Mouse (Mus musculus) mouse trophoblast stem cell (cell line): ENCODE data around the gene Afdn.
"Not testable (repeated sequence)": the region's sequence is repeated elsewhere in the genome, so short reads cannot be mapped to it uniquely, and the experiment has no call there.

Experiments used
- in situ Hi-C, 2 experiments: fragments of 300-500 bp; cut with MseI, MboI; formaldehyde crosslinking; loops; 2 replicates in 1 of 2; 3 replicates in 1 of 2; pipeline ENCODE4 v1.15.1; 2025

Afdn gene

DNA sequence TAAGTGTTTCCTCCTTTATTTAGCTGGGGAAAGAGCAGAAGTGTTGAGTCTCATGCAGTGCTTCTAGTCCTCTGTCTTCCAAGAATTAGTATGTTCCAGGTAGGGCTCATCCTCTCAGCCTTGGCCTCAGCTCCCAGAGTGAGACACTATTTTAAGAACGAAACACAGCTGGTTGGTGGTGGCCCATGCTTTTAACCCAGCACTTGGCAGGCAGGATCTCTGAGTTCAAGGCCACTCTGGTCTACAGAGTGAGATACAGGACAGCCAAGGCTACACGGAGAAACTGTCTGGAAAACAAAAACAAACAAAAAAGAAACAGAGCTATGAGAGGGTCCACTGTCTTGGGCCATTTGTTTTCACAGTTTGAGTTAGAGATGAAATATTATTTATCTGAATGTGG is 17.3 kb downstream of the Afdn start:
- in situ Hi-C loops = no loop called here

- in situ Hi-C loops = no loop called here
Measured at GRCm38 (mm10) chr17:13778865-13779264, 18.5 kb downstream of the Afdn start.

DNA sequence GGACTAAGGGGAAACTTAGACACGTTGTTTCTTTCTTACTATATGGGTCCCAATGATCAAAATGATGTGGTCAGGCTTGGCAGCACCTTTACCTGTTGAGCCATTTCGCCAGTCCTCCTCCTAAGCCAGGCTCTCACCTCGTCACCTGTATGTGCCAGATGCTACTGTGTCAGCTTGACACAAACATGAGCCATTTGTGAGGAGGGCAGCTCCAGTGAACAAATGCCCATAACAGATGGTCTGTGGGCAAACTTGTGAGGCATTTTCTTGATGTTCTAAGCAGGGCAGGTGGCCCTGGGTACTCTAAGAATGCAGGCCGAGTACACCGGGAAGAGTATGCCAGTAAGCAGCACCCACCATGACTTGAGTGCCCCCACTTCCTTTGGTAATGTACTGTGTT is 21.6 kb downstream of the Afdn start:
- in situ Hi-C loops = no loop called here

DNA sequence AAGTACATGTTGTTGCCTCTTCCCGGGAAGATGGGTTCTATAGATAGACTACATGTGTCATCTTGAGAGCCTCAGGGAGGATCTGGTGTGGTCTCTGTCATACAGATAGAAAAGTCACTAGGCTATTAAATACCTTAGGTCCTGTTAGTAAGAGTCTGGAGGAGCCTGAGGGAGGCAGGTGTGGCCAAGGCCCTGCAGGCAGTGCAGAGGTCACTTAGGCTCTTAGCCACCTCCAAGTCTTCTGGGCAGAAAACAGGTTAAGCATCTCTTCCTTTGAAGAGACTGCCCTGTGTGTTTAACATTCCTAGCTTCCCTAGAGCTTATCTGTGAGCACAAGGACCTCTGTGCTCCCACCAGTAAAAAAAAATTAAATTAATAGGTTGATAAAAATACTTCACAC is 23.1 kb downstream of the Afdn start:
- in situ Hi-C loops = no loop called here

DNA sequence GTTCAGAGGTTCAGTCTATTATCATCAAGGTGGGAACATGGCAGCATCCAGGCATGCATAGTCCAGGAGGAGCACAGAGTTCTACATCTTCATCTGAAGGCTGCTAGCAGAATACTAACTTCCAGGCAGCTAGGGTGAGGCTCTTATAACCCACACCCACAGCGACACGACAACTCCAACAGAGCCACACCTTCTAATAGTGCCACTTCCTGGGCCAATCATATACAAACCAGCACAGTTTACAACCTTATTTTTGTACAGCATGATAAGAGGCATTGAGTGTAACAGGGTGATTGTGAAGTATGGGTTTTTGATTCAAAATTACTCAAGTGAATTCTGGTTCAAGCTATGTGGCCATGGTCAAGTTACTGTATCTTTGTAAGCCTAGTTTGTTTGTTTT is 29.7 kb downstream of the Afdn start:
- in situ Hi-C loops = not testable (repeated sequence)

GRCm38 (mm10) chr17:13797691-13798090 is 37.4 kb downstream of the Afdn start:
- in situ Hi-C loops = no loop called here

DNA sequence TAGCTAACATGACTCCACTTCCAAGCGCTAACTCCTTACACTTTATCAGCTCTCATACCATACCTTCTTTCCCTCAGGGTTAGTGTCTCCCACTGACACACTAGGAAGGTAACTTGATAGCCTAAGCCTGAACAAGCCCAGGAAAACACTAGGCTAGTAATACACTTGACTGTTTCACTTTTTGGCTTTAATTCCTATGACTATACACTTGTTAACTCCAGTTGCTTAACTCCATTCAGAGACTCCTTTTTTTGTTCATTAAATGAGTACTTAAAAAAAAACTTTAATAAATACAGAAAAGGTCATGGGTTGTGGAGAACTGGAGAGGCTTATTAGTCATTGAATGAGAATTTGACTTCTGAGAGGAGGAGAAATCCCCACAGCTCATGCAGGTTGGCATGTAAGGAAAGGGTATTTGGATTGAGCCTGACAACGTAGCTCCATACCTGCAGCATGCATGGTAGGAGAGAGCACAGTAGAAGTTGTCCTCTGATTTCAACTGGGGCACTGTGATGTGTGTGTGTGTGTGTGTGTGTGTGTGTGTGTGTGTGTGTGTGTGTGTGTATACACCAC is 42.6 kb downstream of the Afdn start:
- in situ Hi-C loops = no loop called here

DNA sequence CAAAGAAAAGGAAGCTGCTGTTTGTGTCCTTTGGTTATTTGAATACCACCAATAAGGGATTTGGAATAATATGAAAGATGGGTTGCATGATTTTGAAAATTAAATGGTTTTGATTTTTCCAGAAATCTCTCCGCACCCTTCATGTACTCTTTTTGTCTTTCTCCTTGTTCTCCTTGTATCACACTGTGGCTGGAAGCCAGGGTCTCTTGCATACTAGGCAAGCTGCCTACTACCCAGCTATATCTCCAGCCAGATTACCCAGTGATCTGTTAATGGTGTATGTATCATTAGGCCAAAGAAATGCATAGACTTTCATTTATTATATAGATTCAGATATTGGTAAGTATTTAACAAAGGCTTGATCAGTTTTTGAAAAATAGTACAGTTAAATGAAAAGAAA is 45.7 kb downstream of the Afdn start:
- in situ Hi-C loops = no loop called here

DNA sequence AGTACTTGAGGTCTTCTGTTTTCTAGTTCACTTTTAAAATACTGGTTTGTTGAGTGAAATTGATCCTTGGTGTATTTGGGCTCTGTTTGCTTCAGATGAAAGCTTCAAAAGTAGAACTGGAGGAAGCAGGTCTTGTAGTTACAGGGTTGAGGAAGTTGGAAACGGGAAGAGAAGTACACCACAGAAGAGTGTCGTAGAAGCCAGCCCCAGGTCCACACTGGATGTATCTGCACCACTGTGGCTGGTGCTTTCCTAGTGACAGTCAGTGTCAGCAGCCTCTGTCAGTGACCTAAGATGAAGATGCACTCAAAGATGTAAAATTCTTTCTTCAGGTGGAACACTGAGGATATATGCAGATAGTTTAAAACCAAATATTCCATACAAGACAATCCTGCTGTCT is 57.5 kb downstream of the Afdn start:
- in situ Hi-C loops = no loop called here

- in situ Hi-C loops = no loop called here
Measured at GRCm38 (mm10) chr17:13819342-13819741, 59.0 kb downstream of the Afdn start.

DNA sequence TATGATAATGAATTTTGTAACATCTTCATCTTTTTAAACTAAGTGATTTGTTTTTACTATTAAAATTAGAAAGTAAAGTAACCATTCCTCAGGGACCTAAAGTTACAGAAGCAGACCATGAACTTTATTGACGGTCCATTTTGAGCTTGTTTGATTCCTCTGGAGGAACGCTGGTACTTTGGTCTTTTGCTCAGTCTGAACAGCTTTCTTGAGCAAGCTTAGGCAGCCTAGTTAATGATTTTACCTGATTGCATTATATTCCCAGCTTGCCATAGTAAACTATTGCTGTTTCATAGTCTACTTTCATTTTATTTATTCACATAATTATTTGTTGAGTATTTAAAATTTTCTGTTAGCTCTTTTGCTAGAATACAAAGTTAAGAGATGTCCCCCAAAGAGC is 60.3 kb downstream of the Afdn start:
- in situ Hi-C loops = no loop called here

DNA sequence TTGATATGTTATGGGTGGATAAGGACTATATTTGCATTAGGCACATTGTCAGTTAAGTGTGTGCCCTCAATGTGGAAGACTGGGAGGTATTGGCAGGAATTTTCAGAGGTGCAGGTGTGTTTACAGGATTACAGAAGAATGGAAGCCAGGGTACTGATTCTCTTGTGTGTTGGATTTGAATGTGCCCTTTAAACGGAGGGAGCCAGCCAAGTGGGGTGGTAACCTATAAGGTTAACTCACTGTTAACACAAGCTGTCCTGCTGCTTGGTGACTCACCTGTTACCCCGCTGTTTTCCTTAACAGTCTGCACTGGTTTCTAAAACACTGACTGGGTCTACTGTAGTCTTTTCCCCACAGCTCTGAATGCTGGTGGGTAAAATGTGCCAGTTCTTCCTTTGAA is 65.1 kb downstream of the Afdn start:
- in situ Hi-C loops = no loop called here

DNA sequence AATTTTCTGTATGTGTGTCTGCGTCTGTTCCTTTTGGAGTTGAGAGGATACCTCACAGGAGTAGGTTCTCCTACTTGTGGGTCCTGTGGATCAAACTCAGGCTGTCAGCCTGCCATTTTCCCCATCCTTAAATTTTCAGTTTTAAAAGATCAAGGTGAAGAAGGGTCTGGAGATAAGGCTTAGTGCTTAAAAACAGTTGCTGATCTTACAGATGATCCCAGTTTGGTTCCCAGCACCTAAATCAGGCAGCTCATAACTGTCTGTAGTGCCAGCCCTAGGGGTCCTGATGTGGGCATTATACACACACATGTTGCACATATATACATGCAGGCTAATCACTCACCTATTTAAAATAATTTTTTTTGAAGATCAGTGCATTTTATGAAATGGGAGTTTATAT is 69.9 kb downstream of the Afdn start:
- in situ Hi-C loops = no loop called here

DNA sequence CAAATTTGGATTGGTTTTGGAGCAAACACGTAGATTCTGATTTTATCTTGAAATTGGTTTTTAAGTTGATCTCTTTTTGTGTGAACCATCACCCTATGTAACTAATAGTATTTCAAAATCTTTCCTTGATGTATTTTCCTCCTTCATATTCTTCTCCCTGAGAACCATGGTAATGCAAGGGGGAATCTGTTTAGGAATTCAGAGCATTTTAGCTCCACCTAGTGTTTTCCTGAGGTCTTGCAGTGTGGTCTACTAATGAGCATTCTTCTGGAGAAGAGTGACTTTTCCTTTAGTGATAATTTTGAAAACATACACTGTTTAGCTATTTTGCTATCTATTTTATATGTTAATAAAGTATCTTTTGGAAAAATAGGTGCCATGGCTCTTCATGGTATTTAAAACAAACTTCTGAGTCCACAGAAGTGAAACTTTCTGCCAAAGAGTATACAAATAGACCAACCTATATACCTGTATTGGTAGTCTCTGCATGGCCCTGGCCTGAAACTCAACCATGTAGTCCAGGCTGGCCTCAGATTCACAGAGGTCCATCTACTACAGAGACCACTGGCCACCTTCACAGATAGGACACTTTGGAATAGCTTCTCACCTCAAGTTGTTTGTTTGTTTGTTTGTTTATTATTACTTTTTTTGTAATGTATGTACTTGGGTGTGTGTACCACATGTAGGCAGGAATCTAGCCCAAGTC is 70.5 kb downstream of the Afdn start:
- in situ Hi-C loops = no loop called here

GRCm38 (mm10) chr17:13835876-13836275 is 75.5 kb downstream of the Afdn start:
- in situ Hi-C loops = no loop called here

- in situ Hi-C loops = no loop called here
Measured at GRCm38 (mm10) chr17:13850175-13850574, 89.8 kb downstream of the Afdn start.

GRCm38 (mm10) chr17:13853883-13854282 is 93.5 kb downstream of the Afdn start:
- in situ Hi-C loops = not testable (repeated sequence)

DNA sequence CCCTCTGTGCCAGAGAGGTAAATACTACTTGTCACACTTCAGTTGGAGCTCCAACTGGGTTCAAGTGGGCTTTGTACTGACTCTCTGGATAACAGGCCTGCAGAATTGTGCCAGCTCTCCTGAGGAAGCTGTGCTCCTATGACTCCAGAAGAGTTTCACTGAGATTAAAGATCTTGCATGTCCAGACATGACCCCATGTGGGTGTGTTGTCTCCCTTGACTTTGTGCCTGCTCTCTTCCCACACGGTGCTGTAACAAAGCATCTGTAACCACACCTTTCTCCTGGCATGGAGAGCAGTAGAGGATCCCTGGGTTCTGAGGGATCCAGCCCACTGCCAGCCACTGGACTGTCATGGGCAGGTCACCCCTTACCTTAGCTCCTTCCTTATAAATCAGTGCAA is 95.1 kb downstream of the Afdn start:
- in situ Hi-C loops = no loop called here

GRCm38 (mm10) chr17:13856429-13857090 is 96.2 kb downstream of the Afdn start:
- in situ Hi-C loops = no loop called here

DNA sequence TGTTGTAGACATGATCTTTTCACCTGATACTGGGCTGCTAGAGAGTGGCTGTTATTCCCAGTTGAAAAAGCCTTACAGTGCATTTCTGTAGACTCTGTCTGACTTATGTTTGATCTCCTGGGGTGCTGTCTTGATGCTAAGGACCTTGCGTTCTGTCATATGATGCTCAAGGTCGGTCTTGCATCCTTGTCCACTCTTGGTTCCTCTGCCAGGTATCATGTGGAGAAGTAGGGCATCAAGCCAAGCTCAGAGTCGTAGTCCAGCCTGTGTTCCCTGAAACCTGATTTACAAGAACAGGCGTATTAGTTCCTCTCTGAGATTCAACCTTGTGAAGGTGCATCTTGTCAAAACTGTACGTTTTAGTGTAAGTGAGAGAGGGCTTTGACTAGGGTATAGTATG is 105.0 kb downstream of the Afdn start:
- in situ Hi-C loops = no loop called here

- in situ Hi-C loops = no loop called here
Measured at GRCm38 (mm10) chr17:13866951-13867351, 106.6 kb downstream of the Afdn start.

- in situ Hi-C loops = no loop called here
Measured at GRCm38 (mm10) chr17:13867475-13867874, 107.1 kb downstream of the Afdn start.

DNA sequence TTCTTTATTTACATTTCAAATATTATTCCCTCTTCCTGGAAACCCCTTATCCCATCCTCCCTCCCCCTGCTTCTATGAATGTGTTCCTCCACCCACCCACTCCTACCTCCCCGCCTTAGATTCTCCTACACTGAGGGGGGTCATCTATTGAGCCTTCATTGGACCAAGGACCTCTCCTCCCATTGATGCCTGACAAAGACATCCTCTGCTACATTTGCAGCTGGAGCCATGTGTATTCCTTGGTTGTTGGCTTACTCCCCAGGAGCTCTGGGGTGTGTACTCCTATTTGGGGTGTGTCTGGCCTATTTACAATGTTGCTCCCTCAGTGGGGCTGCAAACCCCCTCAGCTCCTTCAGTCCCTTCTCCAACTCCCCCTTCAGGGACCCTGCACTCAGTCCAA is 109.9 kb downstream of the Afdn start:
- in situ Hi-C loops = no loop called here
